Mouse (Mus musculus) megakaryocyte progenitor cell, adult 5-6 weeks (primary cell): Measurements from ENCODE around the gene Dtd2. TPM values are rescaled to one million over a fixed set of nuclear protein-coding genes. Genes with fewer than 3 reads are reported as not detected.

ENCODE experiments used
- total RNA-seq, 2 experiments: library from RNA; stranded (forward) in 1 of 2; stranded (reverse) in 1 of 2; fragments of 157-497, 149-512 nt in 1 of 2; fragments of 200-1000 nt in 1 of 2; gene quantifications; 2 replicates each; pipeline versions ENCODE4 v1.2.3 to v1.2.4; 2015 to 2017

Dtd2 gene
- total RNA-seq, 2 experiments from 2014 or later = 15.8 TPM

Other genes with a start within 250 kb of the Dtd2 start
- 50.5 and 58.2 TPM in 2 replicates for gene Hectd1, start 177.0 kb downstream of the Dtd2 start, total RNA-seq (2015)
- gene Hectd1, start 177.0 kb downstream of the Dtd2 start, total RNA-seq (2017) = 83.8 and 108 TPM in 2 replicates
- gene Heatr5a, start 35.2 kb downstream of the Dtd2 start, total RNA-seq (2015) = 27.8 and 43.7 TPM in 2 replicates
- 21.2 and 30.0 TPM in 2 replicates for gene Heatr5a, start 35.2 kb downstream of the Dtd2 start, total RNA-seq (2017)
- gene Gpr33, start 21.6 kb upstream of the Dtd2 start, total RNA-seq (2015) = not detected in 2 replicates
- not detected in 2 replicates for gene Gpr33, start 21.6 kb upstream of the Dtd2 start, total RNA-seq (2017)
- gene Nubpl, start 91.2 kb upstream of the Dtd2 start, total RNA-seq (2015) = 8.6 and 10.3 TPM in 2 replicates
- 2.8 and 4.2 TPM in 2 replicates for gene Nubpl, start 91.2 kb upstream of the Dtd2 start, total RNA-seq (2017)